Mouse (Mus musculus) retina, postnatal 7 days (tissue): ENCODE measurements at regions not wholly inside any gene's neighbourhood (a gene's known extent, or its start where the extent isn't known, plus 50 kb on each side); places are given as distances from the start of the nearest gene placed in this dataset.

ENCODE experiments used
- DNase-seq: peaks from one replicate; pipeline ENCODE4 v3.0.0-alpha.2; 2012; ENCODE audit warnings: low read depth, low spot score

DNA sequence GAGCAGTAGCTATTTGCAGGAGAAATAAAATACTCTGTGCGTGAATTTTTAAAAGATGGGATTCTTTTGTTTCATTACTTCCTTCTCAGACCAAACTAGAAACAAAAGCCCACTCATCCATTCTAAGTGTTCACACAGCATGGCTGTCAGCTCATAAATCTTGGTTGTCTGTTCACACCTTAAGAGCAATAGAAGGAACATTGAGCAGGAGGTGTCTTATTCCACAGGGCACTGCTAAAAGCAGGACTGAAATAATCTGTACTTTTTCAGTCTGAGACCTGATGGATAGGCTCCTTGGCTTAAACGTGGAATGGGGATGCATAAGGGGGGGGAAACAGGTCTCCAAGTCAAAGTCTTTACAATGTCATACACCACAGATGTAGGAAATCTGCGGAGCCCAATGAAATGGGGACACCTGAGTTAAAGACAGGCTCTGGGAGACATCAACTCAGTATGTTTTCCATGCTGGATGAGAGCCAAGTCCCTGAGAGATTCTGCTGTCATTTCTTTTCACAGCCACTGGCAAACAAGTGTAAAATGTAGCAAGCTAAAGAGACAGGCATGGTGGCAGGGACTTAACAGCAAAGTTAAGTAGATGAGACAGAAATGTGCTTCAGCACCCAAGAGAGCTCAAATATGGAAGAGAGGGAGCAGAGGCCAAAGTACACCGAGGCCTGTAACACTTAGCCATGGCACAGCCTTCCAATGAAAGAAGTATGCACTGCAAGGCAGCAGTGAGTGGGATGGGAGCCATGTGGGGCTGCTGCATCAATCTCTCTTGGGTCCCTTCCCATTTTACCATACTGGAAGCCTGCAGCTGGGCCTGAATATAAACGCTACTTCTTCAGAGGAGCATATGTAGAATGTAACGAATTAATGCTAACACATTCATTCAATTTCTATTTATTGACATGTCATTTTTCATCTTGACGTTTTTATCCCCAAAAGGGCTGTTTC lies 2492.0 kb upstream of the Gm7489 start:
- DNase-seq: no peak

DNA sequence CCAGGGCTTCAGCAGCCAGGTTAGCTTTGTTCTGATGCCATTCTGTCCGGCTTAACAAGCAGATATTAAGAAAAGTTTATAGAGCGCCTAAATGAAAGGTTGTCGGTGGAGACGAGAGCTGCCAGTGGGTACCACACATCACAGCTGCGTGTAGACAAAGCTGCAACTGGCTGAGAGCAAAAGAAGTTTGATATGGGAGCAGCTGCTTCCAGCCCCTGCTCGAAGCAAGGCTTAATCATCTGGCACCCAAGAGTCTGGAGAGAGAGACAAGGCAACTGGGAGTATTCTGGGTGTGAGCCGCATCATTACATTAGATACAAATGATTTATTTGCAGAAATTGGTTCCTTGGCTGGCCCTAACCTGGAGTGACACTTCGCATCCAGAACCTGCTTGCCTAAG lies 2488.7 kb upstream of the Gm7489 start:
- no peak for DNase-seq

DNA sequence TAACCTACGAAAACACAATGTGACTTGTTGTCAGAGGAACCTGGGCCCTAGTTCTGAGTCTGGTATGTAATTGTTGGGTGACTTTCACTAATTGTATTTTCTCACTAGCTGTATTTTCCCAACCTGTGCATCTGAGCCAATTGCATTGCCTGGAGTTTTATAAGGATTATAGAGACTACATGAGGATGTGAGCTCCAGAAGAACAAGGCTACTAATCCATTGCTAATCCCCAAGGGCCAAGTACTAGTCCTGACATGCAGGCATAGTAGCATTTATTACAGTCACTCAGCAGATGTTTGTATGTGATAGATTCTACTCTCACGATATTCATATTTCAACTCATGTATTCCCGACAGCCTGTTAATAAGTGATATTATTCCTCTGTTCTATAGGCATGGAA lies 2481.1 kb upstream of the Gm7489 start:
- DNase-seq: no peak

DNA sequence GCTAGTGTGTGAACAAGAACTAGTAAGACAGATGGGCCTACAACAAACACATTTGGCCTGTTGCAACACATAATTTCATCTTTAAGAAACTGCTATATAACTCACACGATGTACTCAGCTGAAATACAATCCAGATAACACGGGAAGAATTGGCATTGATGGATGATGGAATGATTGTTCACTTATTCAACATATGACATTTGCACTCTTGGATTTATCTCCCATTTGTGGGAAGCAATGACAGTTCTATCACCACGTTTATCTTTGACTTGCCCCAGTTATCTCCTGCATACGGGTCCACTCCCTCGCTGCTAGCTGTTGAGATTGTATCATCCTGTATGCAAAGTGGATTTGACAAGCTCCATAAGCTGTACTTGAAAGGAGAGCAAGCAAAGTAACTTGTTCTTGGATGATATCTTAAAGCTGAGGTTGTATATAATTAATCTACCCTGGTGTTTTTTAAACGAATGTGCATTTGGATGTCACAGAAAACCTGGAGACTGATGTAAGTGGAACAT lies 2474.9 kb upstream of the Gm7489 start:
- DNase-seq: no peak

DNA sequence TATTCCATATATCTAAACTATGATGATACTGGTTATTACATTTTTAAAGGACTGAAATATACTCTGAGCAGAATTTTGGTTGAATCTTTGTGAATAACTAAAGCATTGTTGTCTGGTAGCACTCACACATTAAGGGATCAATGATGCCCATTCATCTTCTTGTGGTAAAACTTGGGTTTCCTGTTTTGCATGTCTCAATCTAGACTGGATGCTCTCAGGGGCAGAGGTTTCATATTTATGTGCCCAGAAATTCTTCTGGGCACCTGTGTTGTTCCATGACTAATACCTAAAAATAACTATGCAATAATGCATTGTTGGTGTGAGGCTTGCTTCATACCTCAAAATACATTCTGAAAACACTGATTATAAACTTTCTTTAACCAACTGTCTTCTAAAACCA lies 2472.7 kb upstream of the Gm7489 start:
- DNase-seq: no peak

DNA sequence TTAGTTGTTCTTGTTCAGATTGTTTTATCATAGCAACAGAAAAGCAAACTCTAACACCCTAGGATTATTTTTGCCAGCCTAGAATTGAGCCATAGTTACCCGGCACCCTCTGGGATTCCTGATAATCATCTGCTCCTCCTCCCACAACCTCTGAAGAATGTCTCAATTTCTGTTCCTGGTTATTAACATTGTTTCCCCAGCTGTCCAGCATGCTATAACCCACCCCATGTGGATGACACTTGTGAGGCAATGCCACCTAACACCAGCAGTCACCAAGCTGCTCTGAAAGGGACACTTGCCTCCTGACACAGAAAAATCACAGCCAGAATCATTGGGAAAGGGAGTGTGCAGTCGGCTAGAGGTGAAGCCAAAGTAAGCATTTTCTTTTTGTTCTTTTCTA lies 2442.1 kb upstream of the Gm7489 start:
- no peak for DNase-seq

DNA sequence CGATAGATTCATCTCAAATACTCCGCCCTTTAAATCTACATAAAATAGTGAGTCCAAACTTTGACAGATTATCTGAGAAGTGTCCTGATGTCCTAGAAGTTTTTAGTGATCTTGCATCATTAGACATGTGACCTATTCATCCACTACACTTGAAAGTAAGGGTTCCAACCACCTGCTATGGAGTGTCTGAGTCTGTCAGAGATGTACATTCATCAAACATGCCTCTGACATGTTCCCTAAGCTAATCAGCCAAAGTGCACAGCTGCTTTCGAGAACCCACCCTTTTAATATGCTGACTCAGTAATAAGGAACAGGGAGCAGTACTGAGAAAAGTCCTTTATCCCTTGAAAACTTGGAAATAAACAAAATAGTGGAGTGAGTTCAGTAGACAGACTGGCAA lies 2414.8 kb upstream of the Gm7489 start:
- DNase-seq: no peak

DNA sequence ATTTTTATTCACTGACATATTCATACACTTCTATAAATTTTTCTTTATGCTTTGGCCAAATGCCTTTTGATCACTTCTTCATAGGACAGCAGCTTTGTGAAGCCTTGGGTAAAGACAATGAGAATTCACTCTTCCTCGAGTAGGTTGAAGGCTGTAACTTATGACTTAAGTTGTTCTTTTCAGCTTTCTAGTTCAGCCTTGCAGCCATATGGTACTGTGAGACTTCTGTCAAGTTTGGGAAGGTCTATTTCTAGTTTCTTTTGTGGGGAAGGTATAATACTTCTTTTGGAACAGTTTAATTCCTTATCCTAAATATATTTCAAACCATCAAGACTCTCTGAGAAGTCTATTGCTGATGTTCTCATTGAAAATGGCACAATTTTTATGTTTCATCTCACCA lies 2413.6 kb upstream of the Gm7489 start:
- DNase-seq: no peak

DNA sequence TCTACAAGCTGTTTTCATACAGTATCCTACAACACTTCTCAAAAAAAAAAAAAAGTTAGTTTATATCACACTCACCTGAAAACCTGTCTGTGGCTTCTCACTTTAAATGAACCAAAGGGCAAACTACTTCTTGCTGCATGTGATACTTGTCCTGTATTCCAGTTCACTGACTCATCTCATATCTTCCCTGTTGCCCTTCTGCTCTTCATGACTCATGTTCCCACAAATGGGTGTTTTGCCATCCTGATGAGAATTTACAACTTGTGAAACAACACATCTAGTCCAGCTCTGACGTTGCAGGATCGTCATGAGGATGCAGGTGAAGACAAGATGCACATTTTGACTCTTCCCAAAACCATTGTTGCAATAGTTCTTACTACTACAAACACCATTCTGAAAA lies 2412.7 kb upstream of the Gm7489 start:
- DNase-seq: no peak

DNA sequence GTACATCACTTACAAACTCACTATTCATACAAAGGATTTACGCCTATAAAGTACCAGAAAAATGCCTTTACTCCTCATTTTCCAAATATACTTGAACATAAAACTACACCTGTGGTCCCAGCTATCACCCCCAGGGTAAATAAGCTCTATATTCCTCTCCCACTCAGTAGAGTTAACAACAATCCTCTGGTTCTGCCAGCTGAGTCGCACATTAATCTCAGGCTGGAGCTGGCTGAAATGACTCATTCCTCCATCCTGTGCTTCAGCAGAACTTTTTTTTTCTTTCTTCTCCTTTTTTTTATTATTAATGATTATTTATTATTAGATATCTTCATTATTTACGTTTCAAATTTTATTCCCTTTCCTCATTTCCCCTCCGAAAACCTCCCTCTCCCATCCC lies 2402.8 kb upstream of the Gm7489 start:
- DNase-seq: no peak

DNA sequence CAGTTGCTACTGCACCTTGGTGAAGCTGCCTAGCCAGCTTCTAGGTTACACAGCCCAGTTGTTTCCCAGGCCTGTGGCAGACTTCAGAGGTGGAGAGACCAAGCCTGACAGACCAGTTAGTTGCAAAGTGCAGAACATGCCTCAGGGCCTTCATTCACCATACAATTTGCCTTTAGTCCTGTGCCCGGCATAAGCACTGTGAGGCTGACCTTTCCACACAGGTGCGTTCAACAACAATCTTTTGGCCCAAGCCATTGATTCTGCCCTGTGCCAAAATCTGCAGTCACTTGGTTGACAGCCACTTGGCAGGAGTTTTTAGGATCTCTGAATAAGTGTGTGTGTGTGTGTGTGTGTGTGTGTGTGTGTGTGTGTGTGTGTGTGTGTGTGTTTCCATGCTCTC lies 2400.5 kb upstream of the Gm7489 start:
- DNase-seq: no peak

DNA sequence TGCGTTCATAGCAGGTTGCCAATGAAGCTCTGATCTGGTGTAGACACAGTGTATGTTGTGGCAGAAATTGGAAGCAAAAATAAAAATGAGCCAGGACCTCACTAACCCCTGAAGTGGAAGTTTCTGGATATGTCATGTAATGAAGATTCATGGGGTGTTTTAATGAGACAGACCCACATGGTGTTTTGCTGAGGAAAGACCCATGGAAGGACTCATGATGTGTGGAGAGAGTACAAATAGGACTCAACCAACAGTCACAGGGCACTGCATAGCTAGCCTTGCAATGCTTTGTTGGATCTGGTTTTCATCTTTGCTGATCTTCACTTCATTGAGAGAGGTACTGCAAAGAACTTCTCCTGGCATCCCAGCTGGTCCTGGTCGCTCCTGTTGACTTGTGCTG lies 2399.2 kb upstream of the Gm7489 start:
- no peak for DNase-seq

DNA sequence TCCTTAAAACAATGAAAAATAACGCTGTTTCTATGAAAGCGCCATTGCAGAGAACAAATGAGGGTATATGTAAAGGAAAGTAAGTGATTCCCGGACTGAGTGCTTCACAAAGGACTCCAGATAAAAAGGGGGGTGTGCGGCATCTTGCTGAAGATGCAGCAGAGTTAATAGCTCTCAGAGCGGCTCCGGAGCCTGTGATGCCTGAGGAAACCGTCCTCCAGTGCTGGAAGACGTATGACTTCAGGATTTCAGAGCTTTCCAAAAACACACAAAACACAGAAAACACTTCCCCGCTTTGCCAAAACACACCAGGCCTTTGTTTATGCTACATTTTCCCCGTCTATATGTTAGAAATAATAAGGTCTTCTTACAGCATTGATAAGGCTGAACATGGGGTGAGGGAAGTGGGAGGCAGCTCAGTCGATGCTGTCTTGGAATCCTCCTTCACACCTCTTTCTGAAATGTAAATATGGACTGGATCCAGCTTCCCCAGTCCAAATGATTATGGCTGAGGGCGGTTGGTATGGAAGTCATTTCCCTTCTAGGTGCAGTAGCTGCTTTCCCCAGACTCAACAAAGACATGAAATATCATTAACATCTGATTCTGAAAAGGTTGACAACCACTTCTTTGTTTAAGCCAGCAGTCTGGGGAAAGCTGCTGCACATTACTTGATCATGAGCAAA lies 2382.5 kb upstream of the Gm7489 start:
- no peak for DNase-seq

DNA sequence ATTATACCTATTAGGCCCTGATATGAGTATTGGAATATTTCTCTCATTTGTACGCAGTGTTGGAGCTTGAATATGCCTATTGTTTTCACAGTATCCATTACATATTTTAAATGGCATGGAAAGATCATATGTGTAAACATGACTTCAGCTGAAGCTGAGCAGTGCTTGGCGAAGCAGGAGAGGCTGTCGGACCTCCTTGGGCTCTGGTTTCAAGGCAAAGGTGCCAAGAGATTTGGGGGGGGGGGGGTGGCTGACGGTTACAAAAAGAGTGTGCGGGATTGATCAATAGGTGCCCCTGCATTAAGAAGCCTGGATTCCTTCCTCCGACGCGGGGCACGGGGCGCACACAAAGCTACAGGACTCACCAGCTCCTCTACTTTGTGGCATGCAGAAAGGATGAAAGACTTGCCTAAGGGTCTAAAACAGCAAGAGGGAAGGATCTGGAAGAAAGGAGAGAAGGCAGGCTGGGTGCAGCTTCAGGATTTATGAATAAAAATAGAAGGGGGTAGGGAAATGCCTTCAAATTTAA lies 2381.9 kb upstream of the Gm7489 start:
- DNase-seq: no peak

DNA sequence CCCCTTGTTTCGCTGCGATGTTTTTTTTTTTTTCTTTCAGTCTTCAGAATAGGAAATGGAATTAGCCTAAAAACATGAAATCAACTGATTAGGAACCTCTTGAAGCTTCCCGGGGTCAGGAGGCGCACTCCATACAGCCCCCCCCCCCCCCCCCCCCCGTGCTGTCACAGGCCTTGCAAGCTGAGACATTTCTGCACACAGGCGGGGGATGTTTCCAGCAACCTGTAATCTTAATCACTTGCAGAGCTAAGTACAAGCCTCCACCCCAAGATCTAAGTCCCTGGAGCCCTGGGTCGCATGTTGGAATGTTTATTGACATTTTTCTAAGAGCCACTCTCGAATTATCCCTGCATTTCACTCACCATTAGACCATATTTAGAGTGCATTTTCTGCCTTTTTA lies 2381.4 kb upstream of the Gm7489 start:
- DNase-seq: no peak

DNA sequence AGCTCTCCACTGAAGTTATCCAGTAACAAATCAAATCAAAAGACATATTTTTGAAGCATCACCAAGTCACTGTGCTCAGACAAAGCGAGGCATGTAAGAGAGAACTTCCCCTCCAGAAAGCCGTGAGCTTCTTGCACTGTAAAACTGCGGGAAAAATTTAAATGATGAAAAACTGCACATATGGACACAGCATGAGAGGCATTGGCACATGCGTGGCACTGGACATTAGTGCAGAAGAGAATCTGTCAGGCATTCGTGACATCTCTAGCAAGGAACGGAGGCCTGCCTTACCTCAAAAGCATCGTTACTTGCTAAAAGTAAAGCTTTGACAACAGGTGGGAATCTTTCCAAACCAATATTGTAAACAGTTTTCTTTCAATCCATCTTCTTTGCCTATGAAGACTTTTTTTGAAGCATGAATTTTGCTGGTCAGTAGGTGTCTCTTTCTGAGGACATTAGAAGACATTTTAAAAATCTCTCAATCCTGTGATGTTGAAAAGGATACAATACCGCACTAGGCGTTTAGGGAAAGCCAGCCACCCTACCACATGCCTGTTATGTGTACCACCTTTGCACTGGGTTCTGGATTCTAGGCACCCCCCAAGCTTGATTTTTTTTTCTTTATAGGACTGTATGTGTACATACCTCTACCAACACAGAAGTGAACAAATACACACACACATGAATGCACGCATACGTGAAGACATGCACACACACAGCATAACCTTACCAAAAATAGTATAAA lies 2380.5 kb upstream of the Gm7489 start:
- DNase-seq: no peak

DNA sequence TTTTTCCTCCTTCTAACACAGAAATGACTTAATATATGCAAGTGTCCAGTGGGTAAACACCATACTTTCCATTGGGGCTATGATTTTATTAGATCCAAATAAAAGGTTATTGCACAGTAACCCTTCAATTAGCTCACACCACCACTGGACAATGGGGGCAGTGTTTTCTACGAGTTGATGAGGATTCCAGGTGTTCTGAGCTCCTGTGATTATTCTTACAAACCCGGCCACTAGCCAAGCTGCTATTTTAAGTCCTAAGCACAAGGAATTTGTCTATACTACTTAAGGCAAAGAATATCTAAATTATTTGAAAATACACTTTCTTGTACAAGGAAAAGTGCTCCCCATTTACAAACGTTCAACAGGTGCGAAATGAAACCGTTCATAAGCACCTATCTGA lies 2379.9 kb upstream of the Gm7489 start:
- DNase-seq: no peak

DNA sequence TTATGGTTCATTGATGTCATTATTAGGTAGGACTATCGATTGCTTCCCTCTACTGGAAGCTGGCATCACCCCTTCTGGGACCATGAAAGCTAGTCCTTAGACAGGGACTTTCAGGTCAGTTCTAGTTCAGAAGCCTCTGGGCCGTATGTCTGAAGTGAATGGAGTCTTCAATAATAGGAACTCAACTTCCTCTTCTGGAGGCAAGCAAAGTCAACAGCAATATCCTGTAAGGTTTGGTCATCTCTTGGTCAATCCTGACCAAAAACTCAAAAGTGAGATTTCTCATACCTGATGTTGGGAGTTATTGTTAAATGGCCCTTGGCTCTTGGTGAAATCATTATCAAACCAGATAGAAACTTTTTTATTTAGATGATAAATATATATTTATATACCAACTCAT lies 2377.6 kb upstream of the Gm7489 start:
- no peak for DNase-seq

DNA sequence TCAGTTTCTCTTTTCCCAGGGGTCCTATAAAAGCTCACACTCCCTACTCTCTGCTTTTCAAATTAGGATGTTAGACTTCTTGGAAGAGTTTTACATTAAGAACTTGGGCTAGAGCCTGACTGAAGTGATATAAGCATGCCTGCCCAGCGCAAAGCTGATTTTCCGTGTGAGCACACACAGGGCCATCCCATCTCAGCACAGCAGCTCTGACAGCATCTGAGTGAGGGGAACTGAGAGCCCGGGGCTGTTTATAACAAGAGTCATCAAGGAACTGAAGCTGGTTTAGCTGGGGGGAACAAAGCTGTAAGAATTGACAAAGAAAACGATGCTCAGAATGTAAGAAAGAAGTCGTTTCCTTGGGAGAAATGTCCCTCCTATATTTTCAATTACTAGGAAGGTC lies 2373.4 kb upstream of the Gm7489 start:
- DNase-seq: no peak

DNA sequence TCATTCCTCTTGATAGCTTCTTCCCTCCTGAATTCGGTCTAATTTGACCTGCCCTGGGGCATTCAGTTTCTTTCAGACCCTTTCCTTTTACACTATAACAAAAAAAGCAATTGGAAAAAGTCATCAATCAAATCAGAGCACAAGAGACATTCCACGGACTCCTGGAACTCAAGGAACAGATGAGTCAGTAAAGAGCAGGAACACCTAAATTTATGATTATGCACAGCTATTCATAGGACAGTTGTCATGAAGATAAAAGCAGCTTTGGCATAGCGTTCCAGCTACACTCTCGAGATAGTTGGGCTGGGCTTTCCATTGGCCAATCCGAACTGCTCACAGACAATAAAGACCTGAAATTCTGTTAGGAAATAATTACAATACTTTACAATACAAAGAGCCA lies 2348.4 kb upstream of the Gm7489 start:
- no peak for DNase-seq

DNA sequence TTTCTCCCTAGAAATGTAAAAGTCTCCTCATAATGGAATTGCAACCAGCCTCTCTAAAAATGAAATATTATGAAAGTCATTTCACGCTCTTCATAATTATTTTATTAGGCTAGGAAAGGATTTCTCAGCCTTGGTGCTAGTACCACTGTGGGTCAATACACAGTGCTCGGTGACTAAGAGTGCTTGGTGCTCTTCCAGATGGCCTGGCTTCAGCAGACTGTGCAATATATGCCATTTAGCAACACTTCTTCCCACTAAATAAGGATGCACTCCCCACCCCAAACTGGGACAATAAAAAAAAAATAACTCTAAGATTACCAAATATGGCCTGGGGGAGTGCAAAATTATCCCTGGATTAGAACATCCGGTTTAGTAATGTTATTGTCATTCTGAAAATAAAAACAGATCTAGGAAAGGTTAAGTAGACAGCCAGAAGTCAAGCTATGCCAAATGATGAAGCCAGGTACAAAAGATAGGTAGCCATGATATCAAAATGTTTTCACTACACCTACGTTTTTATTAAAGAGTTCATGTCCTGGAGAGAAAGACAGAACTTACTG lies 2333.4 kb upstream of the Gm7489 start:
- no peak for DNase-seq

DNA sequence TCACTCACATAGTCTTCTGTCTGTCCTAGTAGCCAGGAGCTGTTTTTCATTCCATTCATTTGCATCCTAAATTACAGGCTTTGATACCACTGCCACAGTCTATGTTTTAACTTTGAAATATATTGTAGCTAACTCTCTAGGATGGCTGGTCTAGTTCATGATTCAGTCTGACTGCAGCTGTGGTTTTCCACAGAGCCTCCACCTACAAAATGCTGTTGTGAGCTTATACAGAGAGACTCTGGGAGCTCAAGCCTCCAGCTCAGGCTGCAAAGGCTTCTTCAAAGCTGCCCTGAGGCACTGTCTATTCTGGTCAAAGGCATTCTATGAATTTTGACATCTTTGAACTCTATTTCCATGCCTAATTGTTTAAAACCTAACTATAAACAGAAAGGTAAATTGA lies 2326.5 kb upstream of the Gm7489 start:
- no peak for DNase-seq
